Mouse (Mus musculus): ENCODE results near the gene Galntl5. TPM values are rescaled to one million over a fixed set of nuclear protein-coding genes. Genes with fewer than 3 reads are reported as not detected.

The Galntl5 gene
- not detected for polyA plus RNA-seq (2014; fragmentation: Illumina TruSeq; extraction: RNeasy Lipid Tissue Mini Kit (QIAGEN cat#74804); ENCODE audit: insufficient read depth, low read depth, low replicate concordance)

GRCm38 (mm10) chr5:25181004-25181531 lies at the start of gene Galntl5:
Gene Galntl5, plus strand, starts transcription at chr5:25181460.

GRCm38 (mm10) chr5:25221604-25222003 lies 40.3 kb downstream of the Galntl5 start, which contains the start of gene Galnt11:
Gene Galnt11, plus strand, starts transcription at chr5:25221904.

GRCm38 (mm10) chr5:25222752-25223702 lies 41.8 kb downstream of the Galntl5 start, which contains the start of gene E130116L18Rik:
Gene E130116L18Rik, minus strand, starts transcription at chr5:25223153.

Other genes starting within 250 kb of the Galntl5 start
- gene Prkag2, start 80.8 kb upstream of the Galntl5 start, polyA plus RNA-seq (2014; fragmentation: Illumina TruSeq; extraction: RNeasy Lipid Tissue Mini Kit (QIAGEN cat#74804); ENCODE audit: insufficient read depth, low read depth, low replicate concordance): 19.3 TPM
- gene Galnt11, start 40.4 kb downstream of the Galntl5 start, polyA plus RNA-seq (2014; fragmentation: Illumina TruSeq; extraction: RNeasy Lipid Tissue Mini Kit (QIAGEN cat#74804); ENCODE audit: insufficient read depth, low read depth, low replicate concordance): 12.6 TPM
- not detected for gene E130116L18Rik, start 41.7 kb downstream of the Galntl5 start, polyA plus RNA-seq (2014; fragmentation: Illumina TruSeq; extraction: RNeasy Lipid Tissue Mini Kit (QIAGEN cat#74804); ENCODE audit: insufficient read depth, low read depth, low replicate concordance)